Mouse (Mus musculus): ENCODE measurements around the gene Terf2ip.

- TF ChIP-seq POLR2A (IDR thresholded peaks at IDR 0.05; ENCODE audit: insufficient read depth, low read depth, low read length) (no peak), CTCF (IDR thresholded peaks at IDR 0.05) (no peak)
Measured at GRCm38 (mm10) chr8:112030663-112031062, 19.5 kb downstream of the Terf2ip start.

Measured in heart, adult 2 months (tissue).